Mouse (Mus musculus) spleen, adult 2 months (tissue): ENCODE data around the gene D7Ertd443e.

ENCODE experiments used
- CTCF ChIP-seq: fragments of 200-500 bp; IDR thresholded peaks from 2 replicates; pipeline ENCODE4 v1.5.1; 2011; ENCODE audit warnings: mild to moderate bottlenecking, inconsistent platforms; ENCODE audit not compliant: insufficient read depth, insufficient read length, insufficient replicate concordance; ENCODE audit errors: extremely low read depth
- POLR2A ChIP-seq: fragments of 200-500 bp; IDR thresholded peaks from 2 replicates; pipeline ENCODE4 v1.6.1; 2011; ENCODE audit warnings: low read depth, low read length, inconsistent platforms

GRCm38 (mm10) chr7:134287570-134288222 lies 97.8 kb downstream of the D7Ertd443e start:
- TF ChIP-seq CTCF (no peak), POLR2A (no peak)
